Mouse (Mus musculus) heart, postnatal 0 days (tissue): ENCODE data around the gene Pcsk7. TPM values are rescaled to one million over a fixed set of nuclear protein-coding genes. Genes with fewer than 3 reads are reported as not detected.

Experiments used
- ATAC-seq: fragments of 200-750 bp; cut with Nextera tagmentation; 2 replicates; pipeline ENCODE4 v1.8.0; 2017; ENCODE audit warnings: low read depth, moderate number of reproducible peaks, moderate library complexity; ENCODE audit not compliant: insufficient read depth
- DNase-seq: peaks from one replicate; pipeline ENCODE4 v3.0.0-alpha.2; 2016; ENCODE audit warnings: low spot score
- H3K27ac ChIP-seq: fragments of 300-500 bp; sonication (generic); 2 replicates; pipeline ENCODE4 v1.5.1; 2014; ENCODE audit warnings: low read depth, mild to moderate bottlenecking
- H3K27me3 ChIP-seq: fragments of 300-500 bp; sonication (generic); 2 replicates; pipeline ENCODE4 v1.6.1; 2014; ENCODE audit warnings: low read length, mixed read lengths; ENCODE audit not compliant: control insufficient read depth, insufficient read depth
- H3K36me3 ChIP-seq: fragments of 300-500 bp; sonication (generic); replicated peaks from 2 replicates; pipeline ENCODE4 v1.6.1; 2014; ENCODE audit warnings: low read length, mixed read lengths; ENCODE audit not compliant: control insufficient read depth, insufficient read depth
- H3K4me1 ChIP-seq: fragments of 300-500 bp; sonication (generic); 2 replicates; pipeline ENCODE4 v1.6.1; 2014; ENCODE audit warnings: antibody characterized with exemption; ENCODE audit not compliant: control insufficient read depth, insufficient read depth
- H3K4me2 ChIP-seq: fragments of 300-500 bp; sonication (generic); 2 replicates; pipeline ENCODE4 v1.6.1; 2014; ENCODE audit warnings: low read depth, mild to moderate bottlenecking, low read length, moderate library complexity
- H3K4me3 ChIP-seq: fragments of 300-500 bp; sonication (generic); 2 replicates; pipeline ENCODE4 v1.5.1; 2014; ENCODE audit warnings: low read depth, low read length
- H3K9ac ChIP-seq: fragments of 300-500 bp; sonication (generic); replicated peaks from 2 replicates; pipeline ENCODE4 v1.6.1; 2014; ENCODE audit warnings: low read depth, low read length, mixed read lengths
- H3K9me3 ChIP-seq: fragments of 300-500 bp; sonication (generic); replicated peaks from 2 replicates; pipeline ENCODE4 v1.6.1; 2016; ENCODE audit warnings: low read length; ENCODE audit not compliant: control insufficient read depth
- CTCF ChIP-seq: IDR thresholded peaks from 2 replicates; pipeline ENCODE4 v1.5.1; 2016; ENCODE audit warnings: antibody characterized with exemption, control low read depth, low read depth
- EP300 ChIP-seq: IDR thresholded peaks from 2 replicates; pipeline ENCODE4 v1.6.1; 2016; ENCODE audit warnings: antibody characterized with exemption, low read depth
- WGBS: fragments of 180-500 bp; shearing (Covaris S2); extraction: QIAGEN DNeasy Blood & Tissue Kit; methylation state at CpG from one replicate; pipeline ENCODE4 v1.1.7; 2014; 5-methylcytosine and 5-hydroxymethylcytosine counted together
- polyA plus RNA-seq: library from polyadenylated mRNA; unstranded; fragments of >200 nt; fragmentation: Nextera tagmentation; extraction: Ambion mirVana; gene quantifications from 2 replicates; pipeline ENCODE4 v1.2.1, GENCODE M21; 2015
- total RNA-seq: library from RNA; depleted of rRNA; stranded (reverse); fragments of >200 nt; gene quantifications from 2 replicates; pipeline ENCODE4 v1.2.3, GENCODE M21; 2014; ENCODE audit warnings: low replicate concordance

The Pcsk7 gene
- total and polyA plus RNA-seq, 2 experiments from 2014 or later, result 15.0 to 57.1 TPM

- H3K4me2 ChIP-seq, result no peak overlapping the region
- ATAC-seq, result no peak
- 39% methylated on average over 1 of the region's 1 CpGs for WGBS
Measured at GRCm38 (mm10) chr9:45931958-45932357, 25.7 kb downstream of the Pcsk7 start.

GRCm38 (mm10) chr9:45932571-45933415 lies 26.5 kb downstream of the Pcsk7 start:
- no peak overlapping the region; the same call in 1 of the 2 replicates for H3K9ac ChIP-seq
- no peak overlapping the region for H3K27ac ChIP-seq
- ATAC-seq, result no peak
- H3K4me2 ChIP-seq, result peak overlapping the region; percentile 16
- no peaks in the 10 kb centered on the region for H3K27me3 ChIP-seq
- WGBS, result 47% methylated on average over 11 of the region's 11 CpGs
- H3K4me3 ChIP-seq, result no peak overlapping the region; the same call in 1 of the 2 replicates
- no peaks in the 10 kb centered on the region for H3K9me3 ChIP-seq
- DNase-seq, result no peak
- H3K36me3 ChIP-seq, result peaks cover 39% of the 10 kb centered on the region
- peaks cover 11% of the 10 kb centered on the region for H3K4me1 ChIP-seq
- no peak for TF ChIP-seq CTCF
- TF ChIP-seq EP300, result no peak

More at GRCm38 (mm10) chr9:45931958-45932357, 25.7 kb downstream of the Pcsk7 start:
- H3K4me3 ChIP-seq, result no peak overlapping the region
- no peak overlapping the region for H3K9ac ChIP-seq
- no peaks in the 10 kb centered on the region for H3K27me3 ChIP-seq
- peaks cover 11% of the 10 kb centered on the region for H3K4me1 ChIP-seq
- no peak overlapping the region for H3K27ac ChIP-seq
- peaks cover 47% of the 10 kb centered on the region for H3K36me3 ChIP-seq
- TF ChIP-seq CTCF, result no peak
- no peak for TF ChIP-seq EP300
- no peak for DNase-seq
- H3K9me3 ChIP-seq, result no peaks in the 10 kb centered on the region

- DNase-seq, result no peak
- 8% methylated on average over 21 of the region's 21 CpGs for WGBS
Measured at GRCm38 (mm10) chr9:45935628-45936210, 29.4 kb downstream of the Pcsk7 start, which contains the start of gene Tagln. Gene Tagln (minus strand): TSS chr9:45936058.

GRCm38 (mm10) chr9:45936883-45937282 lies 30.6 kb downstream of the Pcsk7 start:
- Histone ChIP-seq H3K27ac (no peak overlapping the region; the same call in 1 of the 2 replicates), H3K4me1 (peaks cover 11% of the 10 kb centered on the region), H3K4me3 (no peak overlapping the region), H3K27me3 (no peaks in the 10 kb centered on the region), H3K36me3 (peaks cover 25% of the 10 kb centered on the region), H3K4me2 (no peak overlapping the region), H3K9ac (no peak overlapping the region), H3K9me3 (no peaks in the 10 kb centered on the region)
- peak; percentile 76 for ATAC-seq
- peak; percentile 87 for TF ChIP-seq CTCF
- TF ChIP-seq EP300, result 0 out of 2 replicates have a peak, but pooled peaks have one; percentile 9
- peak; percentile 85 for DNase-seq
- WGBS, result 11% methylated on average over 3 of the region's 3 CpGs

More at GRCm38 (mm10) chr9:45935628-45936210, 29.4 kb downstream of the Pcsk7 start, which contains the start of gene Tagln:
- Histone ChIP-seq H3K27ac (peak within 1 kb of the TSS; percentile 47), H3K4me3 (peak within 1 kb of the TSS; percentile 31), H3K4me1 (peaks cover 11% of the 10 kb centered on the region), H3K36me3 (peaks cover 23% of the 10 kb centered on the region), H3K27me3 (no peaks in the 10 kb centered on the region), H3K4me2 (peak within 1 kb of the TSS; percentile 53), H3K9ac (no peak within 1 kb of the TSS; the same call in 1 of the 2 replicates), H3K9me3 (no peaks in the 10 kb centered on the region)
- peak; percentile 48 for ATAC-seq
- TF ChIP-seq CTCF (no peak), EP300 (no peak)

GRCm38 (mm10) chr9:45938088-45938487 lies 31.8 kb downstream of the Pcsk7 start:
- no peak overlapping the region for H3K9ac ChIP-seq
- H3K4me2 ChIP-seq, result no peak overlapping the region
- H3K9me3 ChIP-seq, result no peaks in the 10 kb centered on the region
- TF ChIP-seq CTCF, result no peak
- TF ChIP-seq EP300, result no peak
- H3K27me3 ChIP-seq, result no peaks in the 10 kb centered on the region
- peaks cover 37% of the 10 kb centered on the region for H3K36me3 ChIP-seq
- H3K4me3 ChIP-seq, result no peak overlapping the region
- peak overlapping the region; percentile 9; the same call in 1 of the 2 replicates for H3K27ac ChIP-seq
- DNase-seq (no peak), ATAC-seq (no peak; the same call in 1 of the 2 replicates)
- H3K4me1 ChIP-seq, result peaks cover 4% of the 10 kb centered on the region
- WGBS, result 71% methylated on average over 8 of the region's 8 CpGs
